Mouse (Mus musculus) heart, embryonic 12.5 days (tissue): ENCODE results near the gene Cadm2. TPM values are rescaled to one million over a fixed set of nuclear protein-coding genes. Genes with fewer than 3 reads are reported as not detected.

ENCODE experiments used
- ATAC-seq: fragments of 200-750 bp; cut with Nextera tagmentation; 2 replicates; pipeline ENCODE4 v1.8.0; 2017; ENCODE audit warnings: moderate TSS enrichment, moderate library complexity; ENCODE audit not compliant: insufficient number of reproducible peaks, low FRiP score
- H3K27ac ChIP-seq: fragments of 300-500 bp; sonication (generic); 2 replicates; pipeline ENCODE4 v1.5.1; 2016; ENCODE audit warnings: mild to moderate bottlenecking, moderate library complexity; ENCODE audit not compliant: poor library complexity, severe bottlenecking
- H3K27me3 ChIP-seq: fragments of 300-500 bp; sonication (generic); replicated peaks from 2 replicates; pipeline ENCODE4 v1.6.1; 2016; ENCODE audit warnings: mild to moderate bottlenecking, moderate library complexity
- H3K36me3 ChIP-seq: fragments of 300-500 bp; sonication (generic); 2 replicates; pipeline ENCODE4 v1.6.1; 2016; ENCODE audit warnings: mild to moderate bottlenecking, moderate library complexity
- H3K4me1 ChIP-seq: fragments of 300-500 bp; sonication (generic); replicated peaks from 2 replicates; pipeline ENCODE4 v1.6.1; 2016; ENCODE audit warnings: mild to moderate bottlenecking
- H3K4me2 ChIP-seq: fragments of 300-500 bp; sonication (generic); 2 replicates; pipeline ENCODE4 v1.6.1; 2016; ENCODE audit warnings: mild to moderate bottlenecking, moderate library complexity
- H3K4me3 ChIP-seq: fragments of 300-500 bp; sonication (generic); 2 replicates; pipeline ENCODE4 v1.5.1; 2016; ENCODE audit warnings: mild to moderate bottlenecking
- H3K9ac ChIP-seq: fragments of 300-500 bp; sonication (generic); 2 replicates; pipeline ENCODE4 v1.6.1; 2016; ENCODE audit warnings: mild to moderate bottlenecking, moderate library complexity
- H3K9me3 ChIP-seq: fragments of 300-500 bp; sonication (generic); replicated peaks from 2 replicates; pipeline ENCODE4 v1.6.1; 2016; ENCODE audit warnings: mild to moderate bottlenecking, moderate library complexity
- WGBS: fragments of 180-500 bp; shearing (Covaris S2); methylation state at CpG from one replicate; pipeline ENCODE4 v1.1.7; 2016; 5-methylcytosine and 5-hydroxymethylcytosine counted together
- polyA plus RNA-seq: library from polyadenylated mRNA; unstranded; fragments of >200 nt; fragmentation: Nextera tagmentation; extraction: Ambion mirVana; gene quantifications from 2 replicates; pipeline ENCODE4 v1.2.1, GENCODE M21; 2016

Cadm2 gene
- polyA plus RNA-seq, 1 experiment from 2014 or later = 0.26 TPM

- no peaks in the 10 kb centered on the region for H3K36me3 ChIP-seq
- H3K9me3 ChIP-seq = no peaks in the 10 kb centered on the region
- H3K9ac ChIP-seq = no peak overlapping the region
- H3K27me3 ChIP-seq = no peaks in the 10 kb centered on the region
- no peak overlapping the region for H3K4me3 ChIP-seq
- H3K4me1 ChIP-seq = no peaks in the 10 kb centered on the region
- ATAC-seq = no peak
- 85% methylated on average over 2 of the region's 2 CpGs for WGBS
- H3K4me2 ChIP-seq = no peak overlapping the region
- H3K27ac ChIP-seq = no peak overlapping the region
These were observed 603.0 kb downstream of the Cadm2 start for GRCm38 (mm10) chr16:67017710-67018109.

- 73% methylated on average over 3 of the region's 3 CpGs for WGBS
- H3K27me3 ChIP-seq = no peaks in the 10 kb centered on the region
- H3K9me3 ChIP-seq = no peaks in the 10 kb centered on the region
- H3K9ac ChIP-seq = no peak overlapping the region
- H3K4me1 ChIP-seq = no peaks in the 10 kb centered on the region
- H3K36me3 ChIP-seq = no peaks in the 10 kb centered on the region
- ATAC-seq = no peak
- H3K4me3 ChIP-seq = no peak overlapping the region
- no peak overlapping the region for H3K27ac ChIP-seq
- H3K4me2 ChIP-seq = no peak overlapping the region
These were observed 617.5 kb downstream of the Cadm2 start for GRCm38 (mm10) chr16:67003161-67003560.

GRCm38 (mm10) chr16:67001707-67002106 is 619.0 kb downstream of the Cadm2 start:
- 52% methylated on average over 4 of the region's 4 CpGs for WGBS
- ATAC-seq = no peak
- no peaks in the 10 kb centered on the region for H3K36me3 ChIP-seq

GRCm38 (mm10) chr16:66997461-66997860 is 623.2 kb downstream of the Cadm2 start:
- 78% methylated on average over 2 of the region's 2 CpGs for WGBS
- H3K4me2 ChIP-seq = no peak overlapping the region
- H3K27me3 ChIP-seq = no peaks in the 10 kb centered on the region
- no peaks in the 10 kb centered on the region for H3K36me3 ChIP-seq
- no peak for ATAC-seq
- H3K9me3 ChIP-seq = no peaks in the 10 kb centered on the region
- no peaks in the 10 kb centered on the region for H3K4me1 ChIP-seq
- no peak overlapping the region for H3K27ac ChIP-seq
- H3K9ac ChIP-seq = no peak overlapping the region
- H3K4me3 ChIP-seq = no peak overlapping the region

More at GRCm38 (mm10) chr16:67001707-67002106, 619.0 kb downstream of the Cadm2 start:
- Histone ChIP-seq H3K9ac (no peak overlapping the region), H3K27me3 (no peaks in the 10 kb centered on the region), H3K4me1 (no peaks in the 10 kb centered on the region), H3K27ac (no peak overlapping the region), H3K4me2 (no peak overlapping the region), H3K4me3 (no peak overlapping the region), H3K9me3 (no peaks in the 10 kb centered on the region)

GRCm38 (mm10) chr16:66987741-66988140 is 633.0 kb downstream of the Cadm2 start:
- ATAC-seq = no peak
- Histone ChIP-seq H3K27ac (no peak overlapping the region), H3K9ac (no peak overlapping the region), H3K4me1 (no peaks in the 10 kb centered on the region), H3K4me2 (no peak overlapping the region), H3K27me3 (no peaks in the 10 kb centered on the region), H3K36me3 (no peaks in the 10 kb centered on the region), H3K4me3 (no peak overlapping the region), H3K9me3 (no peaks in the 10 kb centered on the region)
- 88% methylated on average over 6 of the region's 6 CpGs for WGBS

- no peaks in the 10 kb centered on the region for H3K27me3 ChIP-seq
- no peaks in the 10 kb centered on the region for H3K4me1 ChIP-seq
- no peak overlapping the region for H3K4me2 ChIP-seq
- no peaks in the 10 kb centered on the region for H3K36me3 ChIP-seq
- no peak for ATAC-seq
- H3K9ac ChIP-seq = no peak overlapping the region
- no peak overlapping the region for H3K27ac ChIP-seq
- no peaks in the 10 kb centered on the region for H3K9me3 ChIP-seq
- 75% methylated on average over 7 of the region's 7 CpGs for WGBS
- no peak overlapping the region for H3K4me3 ChIP-seq
These were observed 633.8 kb downstream of the Cadm2 start for GRCm38 (mm10) chr16:66986879-66987278.

- no peak overlapping the region for H3K9ac ChIP-seq
- H3K4me2 ChIP-seq = no peak overlapping the region
- no peaks in the 10 kb centered on the region for H3K27me3 ChIP-seq
- 10% methylated on average over 3 of the region's 3 CpGs for WGBS
- no peak for ATAC-seq
- no peak overlapping the region for H3K27ac ChIP-seq
- no peaks in the 10 kb centered on the region; the same call in 1 of the 2 replicates for H3K4me1 ChIP-seq
- no peaks in the 10 kb centered on the region for H3K9me3 ChIP-seq
- no peak overlapping the region for H3K4me3 ChIP-seq
- H3K36me3 ChIP-seq = no peaks in the 10 kb centered on the region
These were observed 649.8 kb downstream of the Cadm2 start for GRCm38 (mm10) chr16:66970912-66971311.

- no peak overlapping the region for H3K9ac ChIP-seq
These were observed 651.1 kb downstream of the Cadm2 start for GRCm38 (mm10) chr16:66969520-66970144.

GRCm38 (mm10) chr16:66968336-66968735 is 652.4 kb downstream of the Cadm2 start:
- no peak overlapping the region for H3K9ac ChIP-seq
- no peaks in the 10 kb centered on the region for H3K36me3 ChIP-seq
- H3K27me3 ChIP-seq = no peaks in the 10 kb centered on the region
- no peak overlapping the region for H3K4me2 ChIP-seq
- no peaks in the 10 kb centered on the region; the same call in 1 of the 2 replicates for H3K4me1 ChIP-seq
- 82% methylated on average over 5 of the region's 5 CpGs for WGBS
- H3K9me3 ChIP-seq = no peaks in the 10 kb centered on the region
- no peak overlapping the region for H3K27ac ChIP-seq
- ATAC-seq = no peak
- H3K4me3 ChIP-seq = no peak overlapping the region

More at GRCm38 (mm10) chr16:66969520-66970144, 651.1 kb downstream of the Cadm2 start:
- Histone ChIP-seq H3K4me3 (no peak overlapping the region), H3K27me3 (no peaks in the 10 kb centered on the region), H3K27ac (no peak overlapping the region), H3K4me2 (no peak overlapping the region), H3K4me1 (no peaks in the 10 kb centered on the region; the same call in 1 of the 2 replicates), H3K9me3 (no peaks in the 10 kb centered on the region), H3K36me3 (no peaks in the 10 kb centered on the region)
- WGBS = 85% methylated on average over 11 of the region's 11 CpGs
- no peak for ATAC-seq

- no peak overlapping the region for H3K27ac ChIP-seq
- 62% methylated on average over 8 of the region's 8 CpGs for WGBS
- no peak overlapping the region for H3K9ac ChIP-seq
- H3K9me3 ChIP-seq = no peaks in the 10 kb centered on the region
- no peak overlapping the region for H3K4me3 ChIP-seq
- H3K4me2 ChIP-seq = no peak overlapping the region
- no peaks in the 10 kb centered on the region for H3K36me3 ChIP-seq
- ATAC-seq = no peak
- no peaks in the 10 kb centered on the region; the same call in 1 of the 2 replicates for H3K4me1 ChIP-seq
- no peaks in the 10 kb centered on the region for H3K27me3 ChIP-seq
These were observed 653.0 kb downstream of the Cadm2 start for GRCm38 (mm10) chr16:66967686-66968085.

- no peak overlapping the region for H3K4me3 ChIP-seq
- WGBS = 75% methylated on average over 3 of the region's 3 CpGs
- ATAC-seq = no peak
These were observed 661.6 kb downstream of the Cadm2 start for GRCm38 (mm10) chr16:66959146-66959545.

GRCm38 (mm10) chr16:66955876-66956275 is 664.8 kb downstream of the Cadm2 start:
- WGBS = 74% methylated on average over 2 of the region's 2 CpGs
- no peak overlapping the region for H3K4me3 ChIP-seq
- no peak for ATAC-seq

More at GRCm38 (mm10) chr16:66959146-66959545, 661.6 kb downstream of the Cadm2 start:
- no peak overlapping the region for H3K9ac ChIP-seq
- H3K4me2 ChIP-seq = no peak overlapping the region
- no peaks in the 10 kb centered on the region for H3K4me1 ChIP-seq
- no peaks in the 10 kb centered on the region for H3K36me3 ChIP-seq
- no peak overlapping the region for H3K27ac ChIP-seq
- H3K9me3 ChIP-seq = no peaks in the 10 kb centered on the region
- H3K27me3 ChIP-seq = no peaks in the 10 kb centered on the region

More at GRCm38 (mm10) chr16:66955876-66956275, 664.8 kb downstream of the Cadm2 start:
- Histone ChIP-seq H3K9ac (no peak overlapping the region), H3K36me3 (no peaks in the 10 kb centered on the region), H3K9me3 (no peaks in the 10 kb centered on the region), H3K27me3 (no peaks in the 10 kb centered on the region), H3K4me2 (no peak overlapping the region), H3K4me1 (no peaks in the 10 kb centered on the region), H3K27ac (no peak overlapping the region)
